Mouse (Mus musculus) E14TG2a.4 (cell line): ENCODE data around the gene Timm29.

Experiments
- CTCF ChIP-seq: conservative IDR thresholded peaks from 2 replicates; pipeline ENCODE4 v1.5.1; 2014; ENCODE audit warnings: low read length
- POU5F1 ChIP-seq: IDR thresholded peaks from 2 replicates; pipeline ENCODE4 v1.6.1; 2014; ENCODE audit warnings: low read length, borderline replicate concordance

- no peak for TF ChIP-seq CTCF
- TF ChIP-seq POU5F1 = no peak
Measured at GRCm38 (mm10) chr9:21605865-21606264, 13.3 kb downstream of the Timm29 start.
